Mouse (Mus musculus) liver, adult 2 months (tissue): ENCODE results near the gene Mrtfa.

Source experiments
- CTCF ChIP-seq: fragments of 200-500 bp; IDR thresholded peaks from 2 replicates; pipeline ENCODE4 v1.5.1; 2011; ENCODE audit warnings: low read depth, low read length, control low read depth
- POLR2A ChIP-seq: fragments of 200-500 bp; IDR thresholded peaks from 2 replicates; pipeline ENCODE4 v1.6.1; 2011; ENCODE audit warnings: low read length, control low read depth; ENCODE audit not compliant: insufficient read depth; ENCODE audit errors: extremely low read depth

DNA sequence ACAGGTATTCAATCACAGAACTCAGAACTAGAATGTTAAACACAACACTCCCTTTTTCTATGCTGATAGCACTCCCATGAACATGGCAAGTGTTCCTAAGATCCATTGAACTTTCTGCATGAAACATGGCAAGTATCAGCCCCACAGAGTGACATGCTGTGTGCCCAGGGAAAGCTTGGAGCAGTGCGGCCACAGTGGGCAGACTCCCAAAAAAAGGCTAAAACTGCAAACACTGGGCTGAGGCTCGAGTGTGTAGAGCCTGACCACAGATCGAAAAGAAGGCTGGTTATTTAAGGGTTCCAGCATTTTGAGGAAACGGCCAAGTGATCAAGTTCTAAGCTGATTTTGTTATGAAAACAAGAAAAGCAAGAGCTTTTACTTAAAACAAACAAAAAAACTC, 72.3 kb downstream of the Mrtfa start:
- no peak for TF ChIP-seq CTCF
- no peak for TF ChIP-seq POLR2A
